Mouse (Mus musculus) spleen, adult 2 months (tissue): ENCODE results near the gene Tinagl1.

Experiments used
- CTCF ChIP-seq: fragments of 200-500 bp; IDR thresholded peaks from 2 replicates; pipeline ENCODE4 v1.5.1; 2011; ENCODE audit warnings: mild to moderate bottlenecking, inconsistent platforms; ENCODE audit not compliant: insufficient read depth, insufficient read length, insufficient replicate concordance; ENCODE audit errors: extremely low read depth
- POLR2A ChIP-seq: fragments of 200-500 bp; IDR thresholded peaks from 2 replicates; pipeline ENCODE4 v1.6.1; 2011; ENCODE audit warnings: low read depth, low read length, inconsistent platforms

DNA sequence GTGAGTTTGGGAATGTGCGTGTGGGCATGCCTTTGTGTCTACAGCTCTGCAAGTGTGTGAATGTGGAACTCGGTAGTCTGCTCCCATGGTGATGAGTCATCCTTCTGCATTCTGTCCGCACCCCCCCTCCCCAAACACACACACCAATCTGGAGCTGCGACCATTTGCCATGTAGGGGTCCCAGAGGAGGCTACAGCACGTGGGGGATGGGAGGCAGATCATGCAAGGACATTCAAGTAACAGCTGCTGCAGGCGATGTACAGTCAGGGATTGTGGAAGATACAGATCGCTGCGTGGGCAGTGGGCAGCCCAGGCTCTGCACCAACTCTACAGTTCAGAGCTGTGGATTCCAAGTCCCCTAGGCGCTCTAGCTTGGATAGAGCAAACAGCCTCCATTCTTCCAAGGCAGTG is 33.9 kb downstream of the Tinagl1 start:
- TF ChIP-seq CTCF (no peak), POLR2A (no peak)
